Mouse (Mus musculus) lung, adult 18-20 months (tissue): ENCODE measurements around the gene Gm20388.

Experiments
- DNase-seq, 2 experiments: peaks; one replicate each; pipeline ENCODE4 v3.0.0; 2022; ENCODE audit warnings: mixed read lengths in 2 of 2

The Gm20388 gene

GRCm38 (mm10) chr8:124370422-124371183, 4460.0 kb downstream of the Gm20388 start:
- DNase-seq, result no peak

- DNase-seq, result no peak
These were observed 4460.9 kb downstream of the Gm20388 start for GRCm38 (mm10) chr8:124371410-124372123.

- no peak for DNase-seq
These were observed 4463.1 kb downstream of the Gm20388 start for GRCm38 (mm10) chr8:124373753-124374152.

GRCm38 (mm10) chr8:124375168-124375567, 4464.5 kb downstream of the Gm20388 start:
- DNase-seq, result no peak

GRCm38 (mm10) chr8:124375727-124376126, 4465.1 kb downstream of the Gm20388 start:
- DNase-seq, result no peak

GRCm38 (mm10) chr8:124376406-124376805, 4465.8 kb downstream of the Gm20388 start:
- no peak for DNase-seq

GRCm38 (mm10) chr8:124379289-124379688, 4468.6 kb downstream of the Gm20388 start:
- no peak for DNase-seq

- no peak for DNase-seq
These were observed 4471.6 kb downstream of the Gm20388 start for GRCm38 (mm10) chr8:124382235-124382634.

- no peak for DNase-seq
These were observed 4473.7 kb downstream of the Gm20388 start for GRCm38 (mm10) chr8:124384336-124384735.

GRCm38 (mm10) chr8:124386225-124386899, 4475.7 kb downstream of the Gm20388 start:
- no peak for DNase-seq

GRCm38 (mm10) chr8:124389495-124389894, 4478.9 kb downstream of the Gm20388 start:
- no peak for DNase-seq

- no peak for DNase-seq
These were observed 4480.6 kb downstream of the Gm20388 start for GRCm38 (mm10) chr8:124391191-124391590.

- no peak for DNase-seq
These were observed 4481.8 kb downstream of the Gm20388 start for GRCm38 (mm10) chr8:124392271-124393012.

- no peak for DNase-seq
These were observed 4482.4 kb downstream of the Gm20388 start for GRCm38 (mm10) chr8:124393013-124393412.

GRCm38 (mm10) chr8:124393927-124394326, 4483.3 kb downstream of the Gm20388 start:
- DNase-seq, result no peak

- DNase-seq, result no peak
These were observed 4484.3 kb downstream of the Gm20388 start for GRCm38 (mm10) chr8:124394951-124395350.
